Mouse (Mus musculus) embryo, embryonic 9.5 days (tissue): ENCODE measurements around the gene Nup62.
A peak's percentile ranks its signal among the peaks of the same experiment; 100 is the strongest.

Experiments used
- DNase-seq: peaks from one replicate; pipeline ENCODE4 v3.0.0-alpha.2; 2017; ENCODE audit errors: extremely low spot score

Nup62 gene

DNA sequence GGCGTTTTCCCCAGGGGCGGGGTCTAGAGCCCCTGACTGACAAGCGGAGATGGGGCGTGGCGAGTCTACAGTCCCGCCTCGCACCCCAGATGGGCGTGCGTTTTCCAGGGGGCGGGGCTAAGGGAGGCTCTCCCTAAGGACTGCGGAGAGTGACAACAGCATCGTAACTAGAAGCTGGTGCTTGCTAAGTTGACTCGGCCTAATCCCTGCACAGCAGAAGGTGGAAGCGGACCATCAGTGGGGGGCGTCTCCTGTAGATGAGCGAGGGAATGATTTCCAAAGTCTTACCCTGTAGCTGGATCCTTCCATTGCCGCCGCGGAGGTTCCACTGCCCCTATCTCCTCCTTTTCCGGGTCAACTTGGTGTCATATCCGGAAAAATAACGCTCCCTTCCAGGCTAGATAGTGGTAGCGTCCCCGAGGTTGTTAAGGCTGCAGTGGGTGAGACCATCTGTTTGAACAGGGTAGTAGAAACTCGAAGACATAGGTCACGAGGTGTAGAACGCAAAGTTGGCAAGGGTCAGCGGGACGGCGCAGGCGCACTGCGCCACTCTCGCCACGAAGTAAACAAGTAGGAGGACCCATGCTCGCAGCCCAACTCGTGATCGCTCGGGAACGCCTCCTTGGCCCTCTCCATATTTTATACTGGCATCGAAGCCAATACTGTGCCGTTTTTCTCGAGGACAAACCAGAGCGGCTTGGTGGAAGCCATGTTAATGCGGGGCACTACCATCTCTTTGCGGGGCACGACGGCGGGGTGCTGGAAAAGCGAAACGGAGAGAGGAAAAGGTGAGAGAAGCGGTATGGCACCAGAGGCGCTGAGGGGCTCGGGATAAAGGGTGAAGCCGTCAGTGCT, 32.9 kb downstream of the Nup62 start, which contains the start of the genes Akt1s1 and Tbc1d17:
Akt1s1 (plus strand) TSS at position 431 of the 855 bp plus-strand sequence.
Tbc1d17 (minus strand) TSS at position 519 of the 855 bp plus-strand sequence.
- peak; percentile 97 for DNase-seq

GRCm38 (mm10) chr7:44849416-44850111, 33.7 kb downstream of the Nup62 start:
- peak; percentile 92 for DNase-seq

DNA sequence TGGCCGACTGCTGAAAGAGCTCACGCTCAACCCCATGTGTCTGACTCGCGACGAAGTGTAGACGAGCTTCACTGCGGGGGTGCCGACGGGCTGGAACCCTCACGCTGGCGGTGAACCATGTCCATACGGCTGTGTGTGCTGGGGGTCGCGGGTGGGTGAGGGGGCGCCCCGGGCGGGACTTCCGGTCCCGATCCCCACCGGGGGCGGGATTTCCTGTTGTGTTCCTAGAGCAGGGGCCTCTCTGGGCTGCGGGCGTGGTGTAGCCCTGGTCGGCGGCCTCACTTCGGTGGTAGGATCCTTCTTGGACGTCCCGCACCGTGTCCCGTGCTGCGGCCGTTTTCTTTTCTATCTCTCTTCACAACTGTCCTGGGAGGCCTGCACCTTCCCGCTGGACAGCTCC, 34.3 kb downstream of the Nup62 start:
- DNase-seq, result peak; percentile 87

DNA sequence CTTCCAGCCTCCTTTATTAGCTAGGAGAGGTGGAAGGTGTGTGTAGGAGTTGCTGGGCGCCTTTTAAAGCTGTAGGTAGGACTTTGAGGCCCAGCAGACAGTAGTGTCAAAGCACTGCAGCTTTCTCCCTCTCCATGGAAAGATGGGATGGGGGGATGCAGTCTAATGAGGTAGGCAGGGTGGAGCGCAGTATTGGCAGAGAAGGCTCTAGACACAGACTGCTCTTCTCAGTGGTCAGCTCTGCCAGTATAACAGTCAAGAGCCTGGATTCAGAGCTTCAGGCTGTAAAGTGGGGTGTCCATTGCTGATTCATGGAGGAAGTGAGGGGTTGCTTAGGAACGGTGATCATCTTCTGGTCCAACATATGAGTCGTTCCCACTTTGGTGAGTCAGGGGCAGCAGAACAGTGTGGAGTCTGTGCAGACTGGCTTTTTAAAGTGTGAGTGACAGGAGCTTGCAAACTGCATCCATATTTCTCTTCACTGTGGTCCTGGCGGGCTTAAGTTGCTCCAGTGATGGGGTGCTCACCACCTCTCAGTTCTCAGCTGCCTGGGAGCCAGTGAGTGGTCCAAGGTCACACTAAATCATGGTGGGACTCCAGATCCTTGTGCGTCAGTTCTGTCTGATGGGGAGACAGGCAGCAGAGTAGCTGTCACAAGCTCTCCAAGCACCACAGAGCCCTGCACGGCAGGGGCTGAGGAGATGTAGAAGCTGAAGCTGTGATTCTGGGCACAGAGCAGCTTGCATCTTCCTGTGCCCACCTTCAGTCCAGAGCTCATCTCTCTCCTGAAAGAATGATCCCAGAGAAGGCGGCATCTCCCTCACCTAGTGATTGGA, 35.1 kb downstream of the Nup62 start:
- DNase-seq, result no peak

DNA sequence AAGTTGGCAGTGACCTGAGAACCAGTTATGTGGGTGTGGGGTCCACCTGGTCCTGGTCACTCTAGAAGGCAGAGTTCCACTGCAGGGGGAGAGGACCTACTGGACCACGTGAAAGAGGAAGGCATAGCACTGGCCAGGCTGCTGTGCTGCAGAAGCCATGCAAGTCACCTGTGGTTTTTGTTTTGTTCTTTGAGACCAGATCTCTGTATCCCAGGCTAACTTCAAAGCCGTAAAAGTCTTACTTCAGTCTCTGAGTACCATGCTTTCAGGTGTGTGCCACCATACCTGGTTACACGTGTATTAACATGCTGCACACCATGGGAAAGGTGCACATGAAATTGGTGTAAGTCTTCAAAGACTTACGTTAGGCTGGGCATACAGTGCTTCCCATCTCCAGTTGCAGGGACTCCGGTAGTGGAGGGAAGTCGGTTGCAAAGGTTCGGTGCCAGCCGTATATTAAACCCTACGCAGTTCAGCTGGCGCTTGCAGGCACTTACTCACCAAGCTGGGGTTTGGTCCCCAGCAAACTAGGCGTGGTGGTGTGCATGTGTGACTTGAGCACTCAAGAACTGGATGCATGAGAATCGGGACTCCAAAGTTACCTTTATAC, 35.8 kb downstream of the Nup62 start:
- DNase-seq, result no peak

GRCm38 (mm10) chr7:44852259-44853027, 36.6 kb downstream of the Nup62 start:
- no peak for DNase-seq

DNA sequence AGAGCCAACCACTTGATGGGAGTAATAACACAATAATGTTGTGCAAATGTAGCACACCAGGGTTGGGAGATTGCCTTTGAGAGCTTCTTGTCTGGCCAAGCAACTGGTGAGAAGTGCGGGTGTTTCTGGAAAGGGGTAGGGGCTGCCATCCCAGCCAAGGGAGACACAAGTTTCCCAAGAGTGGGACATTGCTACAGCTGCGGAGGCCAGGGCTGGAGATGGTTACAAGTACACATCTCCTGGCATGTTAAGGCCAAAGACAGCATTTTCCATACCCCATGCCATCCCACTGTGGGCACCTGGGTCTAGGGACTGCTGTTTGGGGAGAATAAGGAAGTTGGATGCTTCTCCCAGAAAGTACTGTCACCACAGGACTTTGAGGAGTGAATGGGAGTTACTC, 37.2 kb downstream of the Nup62 start:
- no peak for DNase-seq

DNA sequence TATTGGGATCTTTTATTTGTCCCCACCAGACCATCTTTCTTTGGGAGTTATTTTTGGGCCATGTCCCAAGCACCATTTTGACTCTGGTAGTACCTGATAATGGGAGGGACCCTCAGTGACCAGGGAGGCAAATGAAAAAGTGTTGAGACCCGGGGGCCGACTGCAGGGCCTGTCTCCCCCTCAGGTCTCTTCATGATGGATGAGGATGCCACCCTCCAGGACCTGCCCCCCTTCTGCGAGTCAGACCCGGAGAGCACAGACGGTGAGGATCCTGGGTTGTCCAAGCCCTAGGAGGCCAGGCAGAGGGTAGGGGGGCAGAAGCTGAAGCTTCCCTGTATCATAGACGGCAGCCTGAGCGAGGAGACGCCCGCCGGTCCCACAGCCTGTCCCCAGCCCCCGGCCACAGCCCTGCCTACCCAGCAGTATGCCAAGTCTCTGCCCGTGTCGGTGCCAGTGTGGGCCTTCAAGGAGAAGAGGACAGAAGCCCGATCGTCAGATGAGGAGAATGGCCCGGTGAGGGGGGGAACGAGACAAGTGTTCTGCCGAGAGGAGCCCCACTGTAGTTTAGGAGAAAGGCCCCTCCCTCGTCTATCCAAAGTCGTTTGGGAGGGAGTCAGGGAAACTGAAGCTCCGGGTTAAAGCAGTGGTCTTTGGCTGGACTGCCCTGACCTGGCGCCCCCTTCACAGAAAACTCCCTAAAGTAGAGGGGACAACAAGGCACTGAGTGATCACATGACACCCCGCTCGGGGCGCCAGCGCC, 37.9 kb downstream of the Nup62 start:
- DNase-seq, result no peak

- peak; percentile 82 for DNase-seq
Observed at GRCm38 (mm10) chr7:44854356-44855031, 38.6 kb downstream of the Nup62 start.

GRCm38 (mm10) chr7:44855036-44855435, 39.1 kb downstream of the Nup62 start:
- no peak for DNase-seq

GRCm38 (mm10) chr7:44856265-44856916, 40.5 kb downstream of the Nup62 start:
- no peak for DNase-seq

- peak; percentile 90 for DNase-seq
Observed at GRCm38 (mm10) chr7:44857042-44857552, 41.2 kb downstream of the Nup62 start, which contains the start of gene Pnkp. Gene Pnkp (plus strand): TSS chr7:44857139.

DNA sequence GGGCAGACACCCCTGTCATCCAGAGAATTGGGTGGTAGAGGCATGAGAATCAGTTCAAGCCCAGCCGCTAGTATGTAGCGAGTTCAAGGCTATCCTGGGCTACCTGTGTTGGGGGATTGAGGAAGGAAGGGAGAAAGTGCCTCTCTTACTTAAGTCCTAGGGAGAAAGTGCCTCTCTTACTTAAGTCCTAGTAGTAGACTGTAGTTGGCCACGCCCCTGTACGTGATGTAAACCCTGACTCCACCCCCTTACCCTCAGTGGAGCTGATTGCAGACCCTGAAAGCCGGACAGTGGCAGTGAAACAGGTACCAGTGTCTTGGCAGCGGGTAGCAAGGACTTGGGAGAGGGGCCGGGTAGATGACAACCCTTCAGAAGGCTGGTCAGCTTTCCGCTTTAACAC, 42.0 kb downstream of the Nup62 start:
- peak; percentile 45 for DNase-seq

DNA sequence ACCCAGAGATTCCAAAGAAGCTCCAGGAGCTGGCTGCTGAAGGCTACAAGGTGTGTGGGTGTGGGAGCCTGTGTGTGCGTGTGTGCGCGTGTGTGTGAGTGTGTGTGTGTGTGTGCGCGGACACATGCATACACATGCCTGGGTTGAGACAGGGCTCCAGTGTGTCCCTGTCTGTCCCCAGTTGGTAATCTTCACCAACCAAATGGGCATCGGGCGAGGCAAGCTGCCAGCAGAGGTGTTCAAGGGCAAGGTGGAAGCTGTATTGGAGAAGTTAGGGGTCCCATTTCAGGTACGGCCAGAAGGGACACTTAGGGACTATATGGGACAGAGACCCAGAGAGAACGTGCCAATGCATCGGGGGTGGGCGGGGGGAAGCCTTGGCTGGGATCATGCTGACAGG, 44.0 kb downstream of the Nup62 start:
- DNase-seq, result no peak

GRCm38 (mm10) chr7:44860576-44861428, 44.9 kb downstream of the Nup62 start:
- DNase-seq, result peak; percentile 82

DNA sequence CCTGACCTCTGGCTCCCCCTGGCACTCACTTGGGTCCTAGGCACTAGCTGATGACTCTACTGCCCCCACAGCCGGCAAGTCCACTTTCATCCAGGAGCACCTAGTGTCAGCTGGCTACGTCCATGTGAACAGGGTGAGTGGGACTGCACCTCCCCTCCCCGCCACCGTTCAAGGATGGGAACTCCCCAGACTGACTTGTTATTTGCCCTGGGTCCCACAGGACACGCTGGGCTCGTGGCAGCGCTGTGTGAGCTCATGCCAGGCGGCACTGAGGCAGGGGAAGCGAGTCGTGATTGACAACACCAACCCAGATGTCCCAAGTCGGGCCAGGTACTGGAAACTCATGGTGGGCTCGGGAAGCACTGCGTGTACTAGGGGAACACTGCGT, 45.5 kb downstream of the Nup62 start:
- DNase-seq, result no peak

DNA sequence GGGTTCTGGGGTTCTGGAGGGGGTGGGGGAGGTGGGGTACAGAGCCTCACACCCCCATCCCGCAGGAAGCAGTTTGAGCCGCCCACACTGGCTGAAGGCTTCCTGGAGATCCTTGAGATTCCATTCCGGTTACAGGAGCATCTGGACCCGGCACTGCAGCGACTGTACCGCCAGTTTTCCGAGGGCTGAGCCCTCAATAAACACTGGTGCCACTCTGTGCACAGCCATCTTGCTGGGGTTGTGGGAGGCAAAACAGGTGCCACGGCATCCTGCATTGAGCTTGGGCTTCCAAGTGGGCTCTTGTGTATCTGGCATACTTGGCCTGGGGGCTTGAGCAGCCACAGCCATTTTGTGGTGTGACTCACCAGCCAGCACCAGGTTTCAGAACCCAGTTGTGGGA, 46.5 kb downstream of the Nup62 start:
- DNase-seq, result no peak

DNA sequence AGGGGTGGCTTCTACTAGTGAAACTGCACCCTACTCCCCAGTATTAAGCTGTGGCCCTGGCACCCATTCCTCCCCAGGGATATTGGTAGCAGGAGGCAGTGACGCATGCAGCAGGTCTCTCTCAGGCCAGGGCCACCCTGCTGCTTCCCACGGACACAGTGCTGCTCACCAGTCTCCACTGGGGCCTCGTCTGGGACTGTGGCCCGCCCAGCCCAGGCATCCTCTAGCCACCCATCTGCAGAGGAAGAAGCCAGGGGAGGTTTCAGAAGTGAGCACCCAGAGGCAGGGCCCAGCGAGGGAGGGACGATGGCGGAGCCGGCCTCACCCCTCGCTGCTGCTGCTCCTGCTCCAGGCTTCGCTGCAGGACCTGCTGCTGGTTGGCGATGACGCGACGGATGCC, 47.3 kb downstream of the Nup62 start:
- no peak for DNase-seq
